Mouse (Mus musculus) hindbrain, embryonic 15.5 days (tissue): ENCODE measurements around the gene Fam107b. TPM values are rescaled to one million over a fixed set of nuclear protein-coding genes. Genes with fewer than 3 reads are reported as not detected.

Experiments used
- polyA plus RNA-seq: library from polyadenylated mRNA; unstranded; fragments of >200 nt; fragmentation: Nextera tagmentation; extraction: Ambion mirVana; gene quantifications from 2 replicates; pipeline ENCODE4 v1.2.1, GENCODE M21; 2015

Gene Fam107b
- polyA plus RNA-seq, 1 experiment from 2014 or later, result 30.9 TPM

Other genes starting within 250 kb of the Fam107b start
- 11.1 and 12.1 TPM in 2 replicates for gene Rpp38, start 237.8 kb upstream of the Fam107b start, polyA plus RNA-seq
- gene Acbd7, start 234.3 kb upstream of the Fam107b start, polyA plus RNA-seq, result 3.6 and 4.2 TPM in 2 replicates
- not detected in 2 replicates for gene Olah, start 173.3 kb upstream of the Fam107b start, polyA plus RNA-seq
- 5.5 and 6.0 TPM in 2 replicates for gene Meig1, start 147.8 kb upstream of the Fam107b start, polyA plus RNA-seq
- 8.1 and 8.2 TPM in 2 replicates for gene Dclre1c, start 146.4 kb upstream of the Fam107b start, polyA plus RNA-seq
- gene Suv39h2, start 95.5 kb upstream of the Fam107b start, polyA plus RNA-seq, result 8.0 TPM in 2 replicates
- gene Gm45902, start 57.7 kb upstream of the Fam107b start, polyA plus RNA-seq, result 7.8 and 7.9 TPM in 2 replicates
- 63.9 and 65.4 TPM in 2 replicates for gene Hspa14, start 57.7 kb upstream of the Fam107b start, polyA plus RNA-seq
- gene Cdnf, start 57.5 kb upstream of the Fam107b start, polyA plus RNA-seq, result 0.14 and 0.25 TPM in 2 replicates